Mouse (Mus musculus) E14TG2a.4 (cell line): ENCODE results near the gene Myh11.

Experiments
- CTCF ChIP-seq: conservative IDR thresholded peaks from 2 replicates; pipeline ENCODE4 v1.5.1; 2014; ENCODE audit warnings: low read length
- NANOG ChIP-seq: IDR thresholded peaks from 2 replicates; pipeline ENCODE4 v1.6.1; 2014; ENCODE audit warnings: borderline replicate concordance, low read length, mixed read lengths

DNA sequence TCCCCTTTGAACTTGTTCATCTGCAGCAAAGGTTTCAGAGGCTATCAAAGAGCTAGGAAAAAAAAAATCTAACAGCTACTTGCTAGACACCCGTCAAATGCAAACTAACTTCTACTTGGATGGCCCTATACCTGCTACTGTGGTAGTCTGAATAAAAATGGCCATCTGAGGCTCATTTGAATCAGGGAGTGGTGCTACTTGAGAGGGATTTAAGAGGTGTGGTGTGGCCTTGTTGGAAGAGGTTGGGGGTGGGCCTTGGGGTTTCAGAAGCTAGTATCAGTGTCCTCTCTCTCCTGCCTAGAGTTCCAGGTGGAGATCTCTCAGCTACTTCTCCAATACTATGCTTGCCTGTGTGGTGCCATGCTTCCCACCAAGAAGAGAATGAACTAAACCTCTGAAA, 15.3 kb upstream of the Myh11 start:
- no peak for TF ChIP-seq CTCF
- TF ChIP-seq NANOG, result no peak
